Mouse (Mus musculus): ENCODE data around the gene Erbb2.

- TF ChIP-seq CTCF (conservative IDR thresholded peaks at IDR 0.05; ENCODE audit: low read length) (no peak), POU5F1 (IDR thresholded peaks at IDR 0.05; ENCODE audit: borderline replicate concordance, low read length) (no peak), NANOG (IDR thresholded peaks at IDR 0.05; ENCODE audit: borderline replicate concordance, low read length) (no peak)
Observed at GRCm38 (mm10) chr11:98461109-98461720, 48.9 kb downstream of the Erbb2 start.
